7 mouse cellular contexts compared by ENCODE assay signal in the genomic region with DNA sequence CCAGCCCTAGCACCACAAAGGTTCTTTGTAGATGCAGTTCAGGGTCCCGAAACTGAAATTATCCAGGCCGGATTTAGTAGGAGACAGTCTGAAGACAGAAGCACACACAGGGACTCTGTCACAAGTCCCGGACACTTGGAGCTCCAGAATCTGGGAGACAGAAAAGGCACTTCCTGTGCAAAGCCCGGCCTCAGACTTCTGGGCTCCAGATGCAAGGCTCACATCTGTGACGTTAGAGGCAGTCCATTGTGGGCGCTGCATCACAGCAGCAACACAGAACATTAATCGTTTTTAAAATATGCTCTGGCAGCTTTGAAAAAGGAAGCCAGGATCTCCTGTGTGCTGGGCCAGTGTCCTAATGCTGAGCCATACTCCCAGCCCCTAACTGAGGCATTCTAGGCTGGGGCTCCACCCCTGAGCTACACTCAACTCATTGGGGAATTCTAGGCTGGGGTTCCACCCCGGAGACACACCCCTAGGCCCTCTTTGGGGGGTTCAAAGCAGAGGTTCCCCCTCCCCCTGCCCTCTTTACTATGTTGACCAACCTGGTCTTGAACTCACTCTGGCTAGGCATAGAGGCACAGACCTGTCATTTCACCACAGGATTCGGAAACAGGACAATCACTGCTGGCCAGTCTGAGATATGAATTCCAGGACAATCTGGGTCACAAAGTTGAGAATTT. TPM values are rescaled to one million over a fixed set of nuclear protein-coding genes. Genes with fewer than 3 reads are reported as not detected.
A peak's percentile ranks its signal among the peaks of the same experiment; 100 is the strongest.
DNase-seq lines count a peak whose midpoint lies in the region; ATAC-seq and TF ChIP-seq lines count a peak whose summit lies in the region.

No protein-coding gene starts in this region.

- peaks cover 40% of the 10 kb centered on the region for H3K36me3 ChIP-seq in G1E (replicated peaks)

- DNase-seq in 416B (ENCODE audit: low read depth) (peak; percentile 50), G1E (ENCODE audit: low spot score) (no peak)
- DNase-seq in heart, adult 9 months (ENCODE audit: low spot score in 2 of 2), result peak; percentile 68 to 78
- peak; percentile 78 for DNase-seq in kidney, adult 9 months
- DNase-seq in lung, postnatal 25 days (ENCODE audit: low spot score), result peak; percentile 74
- no peak for DNase-seq in urinary bladder, postnatal 36 days (ENCODE audit: low spot score in 2 of 2)
- no peak for DNase-seq in cerebellum, postnatal 10 days

- peak overlapping the region; percentile 93; the same call in 1 of the 2 replicates for H3K4me3 ChIP-seq in G1E (ENCODE audit: low read depth, low read length)

- no peak for TF ChIP-seq CTCF in G1E (IDR thresholded peaks at IDR 0.05; ENCODE audit: low read depth, low read length)

- H3K27me3 ChIP-seq in G1E (ENCODE audit: insufficient read depth, low read length), result no peaks in the 10 kb centered on the region

- H3K9me3 ChIP-seq in G1E (replicated peaks), result no peaks in the 10 kb centered on the region

- peaks cover 57% of the 10 kb centered on the region for H3K4me1 ChIP-seq in G1E (ENCODE audit: insufficient read depth, low read depth, low read length)

- ATAC-seq in G1E (ENCODE audit: extremely low read depth, insufficient number of reproducible peaks, low FRiP score, poor library complexity, severe bottlenecking), result no peak

RNA-seq across cellular contexts. Expression of a gene that starts 2.0 kb away (rescaled TPM):
- total RNA-seq in G1E (2014; fragmentation: Nextera tagmentation), result 333 and 387 TPM in 2 replicates
- total RNA-seq in G1E (2017), result 168 and 190 TPM in 2 replicates
- 1,117 and 1,292 TPM in 2 replicates for polyA plus RNA-seq in G1E (2012)

RNA-seq across cellular contexts. Expression of a gene that starts 22.0 kb away (rescaled TPM):
- total RNA-seq in G1E (2014; fragmentation: Nextera tagmentation) (not detected in 2 replicates), G1E (2017) (0.49 TPM in 1 of 2 replicates, not detected in the other)
- polyA plus RNA-seq in G1E (2012), result 2.0 and 2.1 TPM in 2 replicates

RNA-seq across cellular contexts. Expression of a gene that starts 22.2 kb away (rescaled TPM):
- total RNA-seq in G1E (2014; fragmentation: Nextera tagmentation) (not detected in 2 replicates), G1E (2017) (0.06 and 0.82 TPM in 2 replicates)
- polyA plus RNA-seq in G1E (2012), result 0.13 and 0.20 TPM in 2 replicates

RNA-seq across cellular contexts. Expression of a gene that starts 31.5 kb away (rescaled TPM):
- total RNA-seq in G1E (2014; fragmentation: Nextera tagmentation) (not detected in 2 replicates), G1E (2017) (0.33 TPM in 1 of 2 replicates, not detected in the other)
- not detected in 2 replicates for polyA plus RNA-seq in G1E (2012)

RNA-seq across cellular contexts. Expression of a gene that starts 33.8 kb away (rescaled TPM):
- total RNA-seq in G1E (2014; fragmentation: Nextera tagmentation) (not detected in 2 replicates), G1E (2017) (0.23 TPM in 1 of 2 replicates, not detected in the other)
- 0.72 and 1.1 TPM in 2 replicates for polyA plus RNA-seq in G1E (2012)

Comparison
In these comparisons a context has a peak if more than half of its experiments do, and no peak if none do; other contexts are left out.
1. DNase-seq: peak in 416B (single experiment), heart, adult 9 months (2 of 2), kidney, adult 9 months (single experiment) and lung, postnatal 25 days (single experiment); none in G1E (single experiment), urinary bladder, postnatal 36 days (0 of 2) and cerebellum, postnatal 10 days (0 of 2).